Mouse (Mus musculus) limb, embryonic 11.5 days (tissue): ENCODE data around the gene Ptges3l. TPM values are rescaled to one million over a fixed set of nuclear protein-coding genes. Genes with fewer than 3 reads are reported as not detected.

Source experiments
- ATAC-seq: fragments of 200-750 bp; cut with Nextera tagmentation; 2 replicates; pipeline ENCODE4 v1.8.0; 2017; ENCODE audit warnings: low read depth; ENCODE audit not compliant: insufficient number of reproducible peaks, low FRiP score, low TSS enrichment
- DNase-seq: peaks from one replicate; pipeline ENCODE4 v3.0.0-alpha.2; 2015; ENCODE audit warnings: low spot score
- H3K27ac ChIP-seq: fragments of 300-500 bp; sonication (generic); replicated peaks from 2 replicates; pipeline ENCODE4 v1.5.1; 2014; ENCODE audit warnings: low read depth, mild to moderate bottlenecking, low read length
- H3K27me3 ChIP-seq: fragments of 300-500 bp; sonication (generic); 2 replicates; pipeline ENCODE4 v1.6.1; 2014; ENCODE audit warnings: mild to moderate bottlenecking, low read length, mixed read lengths; ENCODE audit not compliant: control insufficient read depth, insufficient read depth
- H3K36me3 ChIP-seq: fragments of 300-500 bp; sonication (generic); 2 replicates; pipeline ENCODE4 v1.6.1; 2014; ENCODE audit warnings: mild to moderate bottlenecking, low read length, moderate library complexity, mixed read lengths; ENCODE audit not compliant: control insufficient read depth, insufficient read depth
- H3K4me1 ChIP-seq: fragments of 300-500 bp; sonication (generic); 2 replicates; pipeline ENCODE4 v1.6.1; 2014; ENCODE audit warnings: low read length, mixed read lengths; ENCODE audit not compliant: control insufficient read depth, insufficient read depth
- H3K4me2 ChIP-seq: fragments of 300-500 bp; sonication (generic); 2 replicates; pipeline ENCODE4 v1.6.1; 2014; ENCODE audit warnings: low read depth, mild to moderate bottlenecking, moderate library complexity; ENCODE audit not compliant: severe bottlenecking
- H3K4me3 ChIP-seq: fragments of 300-500 bp; sonication (generic); 2 replicates; pipeline ENCODE4 v1.5.1; 2014; ENCODE audit warnings: low read depth, low read length
- H3K9ac ChIP-seq: fragments of 300-500 bp; sonication (generic); 2 replicates; pipeline ENCODE4 v1.6.1; 2014; ENCODE audit warnings: mild to moderate bottlenecking, low read length
- H3K9me3 ChIP-seq: fragments of 300-500 bp; sonication (generic); 2 replicates; pipeline ENCODE4 v1.6.1; 2016; ENCODE audit warnings: low read length; ENCODE audit not compliant: control insufficient read depth
- WGBS: fragments of 180-500 bp; shearing (Covaris S2); extraction: QIAGEN DNeasy Blood & Tissue Kit; methylation state at CpG from one replicate; pipeline ENCODE4 v1.1.7; 2014; 5-methylcytosine and 5-hydroxymethylcytosine counted together
- polyA plus RNA-seq: library from polyadenylated mRNA; unstranded; fragments of >200 nt; fragmentation: Nextera tagmentation; extraction: Ambion mirVana; gene quantifications from 2 replicates; pipeline ENCODE4 v1.2.1, GENCODE M21; 2014

Gene Ptges3l
- polyA plus RNA-seq, 1 experiment from 2014 or later = 4.5 TPM

DNA sequence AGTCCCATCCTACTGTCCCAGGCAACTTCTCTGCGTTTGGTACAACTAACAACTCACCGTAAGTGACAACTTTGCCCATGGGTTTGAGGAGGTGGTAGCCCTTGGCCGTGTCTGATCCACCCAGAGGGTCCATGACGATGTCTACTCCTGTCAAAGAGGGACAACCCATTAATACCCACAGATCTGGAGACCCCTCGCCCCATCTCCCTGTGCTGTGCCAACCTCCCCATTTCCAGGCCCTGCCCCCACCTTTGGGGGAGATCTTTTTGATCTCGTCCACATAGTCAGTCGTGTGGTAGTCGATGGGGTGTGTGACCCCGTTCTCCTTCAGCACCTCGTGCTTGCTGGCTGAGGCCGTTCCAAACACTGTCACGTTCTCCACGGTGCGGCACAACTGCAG is 37.0 kb upstream of the Ptges3l start:
- ATAC-seq (no peak), DNase-seq (no peak)
- Histone ChIP-seq H3K27ac (no peak overlapping the region), H3K4me2 (no peak overlapping the region), H3K4me3 (no peak overlapping the region), H3K27me3 (no peaks in the 10 kb centered on the region), H3K9me3 (no peaks in the 10 kb centered on the region), H3K4me1 (peaks cover 27% of the 10 kb centered on the region), H3K9ac (no peak overlapping the region), H3K36me3 (no peaks in the 10 kb centered on the region)
- 86% methylated on average over 14 of the region's 14 CpGs for WGBS

DNA sequence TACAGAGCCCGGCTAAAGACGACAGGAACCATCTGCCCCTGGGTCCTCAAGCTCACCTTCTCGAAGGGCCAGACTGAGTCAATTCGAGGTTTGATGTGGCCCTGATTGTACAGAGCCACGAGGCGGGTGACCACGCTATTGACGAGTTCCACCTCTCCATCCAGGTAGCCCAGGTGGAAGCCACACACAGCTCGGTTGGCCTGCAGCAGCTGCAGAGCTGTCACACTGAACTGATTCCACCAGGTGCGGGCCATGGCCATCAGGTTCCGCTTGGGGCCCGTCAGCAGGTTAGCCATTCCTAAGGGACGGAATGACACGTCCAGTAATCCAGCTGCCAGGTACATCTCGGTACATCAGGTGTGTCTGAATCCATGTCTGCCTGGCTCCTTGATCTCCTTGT is 35.2 kb upstream of the Ptges3l start:
- no peak for ATAC-seq
- Histone ChIP-seq H3K9ac (no peak overlapping the region), H3K4me2 (no peak overlapping the region), H3K27me3 (no peaks in the 10 kb centered on the region), H3K4me1 (peaks cover 23% of the 10 kb centered on the region), H3K9me3 (no peaks in the 10 kb centered on the region), H3K27ac (no peak overlapping the region), H3K36me3 (no peaks in the 10 kb centered on the region), H3K4me3 (no peak overlapping the region)
- DNase-seq = no peak
- 89% methylated on average over 15 of the region's 15 CpGs for WGBS

DNA sequence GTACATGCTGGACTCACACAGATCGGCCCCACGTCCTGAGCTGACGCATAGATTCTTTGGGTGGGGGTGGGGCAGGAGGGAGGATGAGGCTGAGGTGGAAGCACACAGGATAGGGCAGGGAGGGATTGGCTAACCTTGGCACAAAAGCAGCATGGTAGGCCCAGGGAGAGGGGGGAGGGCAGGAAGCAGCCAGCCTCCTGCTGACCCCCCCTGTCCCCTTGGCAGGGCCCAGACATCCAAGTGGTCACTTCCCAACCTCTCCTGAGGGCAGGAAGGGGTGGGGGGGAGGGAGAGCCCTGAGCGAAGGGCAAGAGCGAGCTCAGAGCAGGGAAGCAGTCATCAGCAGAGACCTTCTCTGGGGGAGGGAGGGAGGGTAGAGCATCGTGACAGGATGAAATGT is 34.6 kb upstream of the Ptges3l start:
- Histone ChIP-seq H3K4me3 (no peak overlapping the region), H3K27me3 (no peaks in the 10 kb centered on the region), H3K9ac (no peak overlapping the region), H3K4me2 (no peak overlapping the region), H3K27ac (no peak overlapping the region), H3K4me1 (peaks cover 22% of the 10 kb centered on the region), H3K9me3 (no peaks in the 10 kb centered on the region), H3K36me3 (no peaks in the 10 kb centered on the region)
- 53% methylated on average over 6 of the region's 6 CpGs for WGBS
- DNase-seq (no peak), ATAC-seq (no peak)

DNA sequence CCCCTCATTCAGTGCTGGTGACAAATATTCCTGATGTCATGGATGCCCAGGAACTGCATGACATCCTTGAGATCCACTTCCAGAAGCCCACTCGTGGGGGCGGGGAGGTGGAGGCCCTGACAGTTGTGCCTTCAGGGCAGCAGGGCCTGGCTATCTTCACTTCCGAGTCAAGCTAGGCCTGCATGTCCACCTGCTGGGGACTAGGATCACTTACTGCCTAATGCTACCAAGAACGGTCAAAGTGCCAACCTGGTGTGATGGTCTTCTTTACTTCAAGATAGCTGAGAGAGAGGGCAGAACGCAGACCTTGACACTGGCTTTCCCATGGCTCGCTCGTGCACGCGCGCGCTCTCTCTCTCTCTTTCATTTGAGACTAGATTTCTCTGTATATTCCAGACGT is 33.1 kb upstream of the Ptges3l start:
- H3K9ac ChIP-seq = no peak overlapping the region
- no peaks in the 10 kb centered on the region for H3K36me3 ChIP-seq
- WGBS = 86% methylated on average over 12 of the region's 12 CpGs
- ATAC-seq (no peak), DNase-seq (no peak)
- no peak overlapping the region for H3K4me3 ChIP-seq
- peaks cover 11% of the 10 kb centered on the region for H3K4me1 ChIP-seq
- H3K4me2 ChIP-seq = no peak overlapping the region
- no peak overlapping the region for H3K27ac ChIP-seq
- no peaks in the 10 kb centered on the region for H3K27me3 ChIP-seq
- no peaks in the 10 kb centered on the region for H3K9me3 ChIP-seq

DNA sequence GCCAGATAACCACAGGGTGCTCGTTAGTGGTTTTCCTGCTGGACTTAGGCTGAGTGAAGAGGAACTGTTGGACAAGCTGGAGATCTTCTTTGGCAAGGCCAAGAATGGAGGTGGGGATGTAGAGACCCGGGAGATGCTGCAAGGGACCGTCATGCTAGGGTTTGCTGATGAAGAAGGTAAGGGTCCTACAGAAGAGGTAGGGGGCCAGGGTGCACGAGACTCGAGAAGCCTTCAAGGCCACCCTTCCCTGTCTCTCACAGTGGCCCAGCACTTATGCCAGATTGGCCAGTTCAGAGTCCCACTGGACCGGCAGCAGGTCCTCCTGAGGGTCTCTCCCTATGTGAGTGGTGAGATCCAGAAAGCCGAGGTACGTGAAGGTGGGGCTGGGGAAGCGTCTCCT is 32.5 kb upstream of the Ptges3l start:
- H3K4me3 ChIP-seq = no peak overlapping the region
- no peak overlapping the region for H3K4me2 ChIP-seq
- H3K27ac ChIP-seq = no peak overlapping the region
- H3K36me3 ChIP-seq = no peaks in the 10 kb centered on the region
- no peak overlapping the region for H3K9ac ChIP-seq
- DNase-seq (no peak), ATAC-seq (no peak)
- no peaks in the 10 kb centered on the region for H3K9me3 ChIP-seq
- H3K27me3 ChIP-seq = no peaks in the 10 kb centered on the region
- H3K4me1 ChIP-seq = peaks cover 5% of the 10 kb centered on the region
- WGBS = 92% methylated on average over 9 of the region's 9 CpGs

DNA sequence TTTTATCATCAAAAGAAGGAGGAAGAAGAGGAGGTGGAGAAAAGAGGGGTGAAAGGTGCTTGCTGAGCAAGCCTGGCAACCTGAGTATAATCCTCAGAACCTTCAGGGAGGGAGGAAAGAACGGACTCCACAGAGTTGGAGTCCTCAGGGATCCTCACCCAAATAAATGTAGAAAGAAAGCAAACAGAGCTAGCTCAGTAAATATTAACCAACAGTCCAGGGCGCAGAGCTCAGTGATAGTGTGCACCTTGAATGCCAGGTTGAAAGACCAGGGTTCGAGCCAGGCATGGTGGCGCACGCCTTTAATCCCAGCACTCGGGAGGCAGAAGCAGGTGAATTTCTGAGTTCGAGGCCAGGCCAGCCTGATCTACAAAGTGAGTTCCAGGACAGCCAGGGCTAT is 30.5 kb upstream of the Ptges3l start:
- Histone ChIP-seq H3K27ac (no peak overlapping the region), H3K27me3 (no peaks in the 10 kb centered on the region), H3K4me2 (no peak overlapping the region), H3K9me3 (no peaks in the 10 kb centered on the region), H3K4me3 (no peak overlapping the region), H3K36me3 (no peaks in the 10 kb centered on the region), H3K9ac (no peak overlapping the region), H3K4me1 (no peaks in the 10 kb centered on the region)
- no peak for ATAC-seq
- WGBS = 90% methylated on average over 7 of the region's 7 CpGs
- DNase-seq = no peak

DNA sequence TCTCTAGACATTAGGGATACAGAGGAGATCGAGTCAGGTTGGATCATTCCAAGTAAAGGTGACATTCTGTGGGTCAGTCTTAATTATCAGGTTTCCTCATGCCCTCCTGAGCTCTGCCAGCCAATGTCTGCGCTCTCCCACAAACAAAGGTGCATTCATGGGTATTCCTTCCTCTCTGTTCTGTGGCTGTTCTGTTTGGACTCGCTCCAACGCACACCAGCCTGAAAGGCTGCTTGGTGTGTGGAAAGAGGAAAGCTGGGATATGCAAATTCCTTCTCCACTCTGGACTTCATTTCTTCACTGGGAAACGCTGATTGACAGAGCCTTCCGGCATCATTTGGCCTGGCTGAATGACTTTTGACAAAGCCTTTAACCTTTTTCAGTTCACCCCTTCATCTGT is 29.6 kb upstream of the Ptges3l start:
- DNase-seq (no peak), ATAC-seq (no peak)
- Histone ChIP-seq H3K4me1 (no peaks in the 10 kb centered on the region), H3K4me3 (no peak overlapping the region), H3K4me2 (no peak overlapping the region), H3K27me3 (no peaks in the 10 kb centered on the region), H3K9ac (no peak overlapping the region), H3K36me3 (no peaks in the 10 kb centered on the region), H3K27ac (no peak overlapping the region), H3K9me3 (no peaks in the 10 kb centered on the region)
- 79% methylated on average over 6 of the region's 6 CpGs for WGBS

DNA sequence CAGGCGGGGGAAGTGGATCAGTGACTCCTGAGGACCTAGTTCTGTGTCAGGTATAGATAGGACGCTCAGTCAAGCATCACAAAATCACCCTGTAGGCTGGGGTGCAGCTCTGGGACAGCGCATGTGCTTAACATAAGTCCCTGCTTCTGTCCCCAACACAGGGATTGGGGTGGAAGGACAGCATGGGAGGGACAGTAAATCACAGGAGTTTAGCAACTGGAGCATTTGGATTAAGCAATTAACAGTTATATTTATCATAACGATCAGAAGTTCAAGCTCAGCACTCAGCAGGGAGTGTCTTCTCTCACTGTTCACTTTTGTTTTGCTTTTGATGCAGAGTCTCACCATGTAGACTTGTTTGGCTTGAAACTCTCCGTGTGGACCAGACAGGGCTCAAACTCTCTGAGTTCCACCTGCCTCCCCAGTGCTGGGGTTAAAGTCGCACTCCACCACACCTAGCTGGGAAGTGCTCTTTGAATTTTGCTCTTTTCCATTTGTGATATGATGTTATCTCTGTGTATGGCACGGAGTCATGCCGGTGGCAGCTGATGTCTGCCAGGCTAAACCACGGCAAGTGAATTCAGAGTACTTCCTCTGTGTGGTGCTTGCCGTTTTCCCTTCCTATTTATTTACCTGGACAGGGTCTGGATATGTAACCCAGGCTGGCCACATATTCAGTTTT is 27.1 kb upstream of the Ptges3l start:
- H3K4me3 ChIP-seq = no peak overlapping the region
- WGBS = 74% methylated on average over 10 of the region's 10 CpGs
- H3K27me3 ChIP-seq = no peaks in the 10 kb centered on the region
- H3K4me1 ChIP-seq = no peaks in the 10 kb centered on the region
- DNase-seq (no peak), ATAC-seq (no peak)
- H3K9me3 ChIP-seq = no peaks in the 10 kb centered on the region
- no peak overlapping the region for H3K27ac ChIP-seq
- H3K9ac ChIP-seq = no peak overlapping the region
- H3K4me2 ChIP-seq = no peak overlapping the region
- no peaks in the 10 kb centered on the region for H3K36me3 ChIP-seq

DNA sequence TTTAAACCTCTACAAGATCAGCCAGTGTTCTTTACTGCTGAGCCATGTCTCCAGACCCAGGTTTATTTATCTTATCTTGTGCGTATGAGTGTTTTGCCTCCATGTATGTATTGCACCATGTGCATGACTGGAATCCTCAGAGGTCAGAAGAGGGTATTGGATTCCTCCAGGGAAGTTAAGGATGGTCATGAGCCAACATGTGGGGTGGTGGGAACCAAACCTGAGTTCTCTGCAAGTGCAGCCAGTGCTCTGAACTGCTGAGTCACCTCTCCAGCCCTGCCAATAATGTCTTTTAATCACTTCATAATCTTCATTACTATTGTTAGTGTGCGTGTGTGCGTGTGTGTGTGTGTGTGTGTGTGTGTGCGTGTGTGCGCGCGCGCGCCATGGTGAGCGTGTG is 26.4 kb upstream of the Ptges3l start:
- no peak overlapping the region for H3K9ac ChIP-seq
- 92% methylated on average over 10 of the region's 10 CpGs for WGBS
- H3K9me3 ChIP-seq = no peaks in the 10 kb centered on the region

More for the DNA sequence above, 26.4 kb upstream of the Ptges3l start:
- no peak for ATAC-seq
- H3K4me2 ChIP-seq = no peak overlapping the region
- no peak for DNase-seq
- H3K4me3 ChIP-seq = no peak overlapping the region
- no peak overlapping the region for H3K27ac ChIP-seq
- H3K36me3 ChIP-seq = no peaks in the 10 kb centered on the region
- H3K27me3 ChIP-seq = no peaks in the 10 kb centered on the region
- no peaks in the 10 kb centered on the region for H3K4me1 ChIP-seq
